Mouse (Mus musculus) kidney, embryonic 15.5 days (tissue): ENCODE measurements around the gene Cacna1c. TPM values are rescaled to one million over a fixed set of nuclear protein-coding genes. Genes with fewer than 3 reads are reported as not detected.
"Not testable (repeated sequence)": the region's sequence is repeated elsewhere in the genome, so short reads cannot be mapped to it uniquely, and the experiment has no call there.

Source experiments
- ATAC-seq: fragments of 200-750 bp; cut with Nextera tagmentation; replicated peaks from 2 replicates; pipeline ENCODE4 v1.8.0; 2017; ENCODE audit warnings: moderate TSS enrichment; ENCODE audit not compliant: low FRiP score
- H3K27ac ChIP-seq: fragments of 300-500 bp; sonication (generic); 2 replicates; pipeline ENCODE4 v1.5.1; 2015; ENCODE audit warnings: mild to moderate bottlenecking, inconsistent platforms
- H3K27me3 ChIP-seq: fragments of 300-500 bp; sonication (generic); 2 replicates; pipeline ENCODE4 v1.6.1; 2015; ENCODE audit warnings: inconsistent platforms
- H3K36me3 ChIP-seq: fragments of 300-500 bp; sonication (generic); 2 replicates; pipeline ENCODE4 v1.6.1; 2015; ENCODE audit warnings: inconsistent platforms
- H3K4me1 ChIP-seq: fragments of 300-500 bp; sonication (generic); 2 replicates; pipeline ENCODE4 v1.6.1; 2015; ENCODE audit warnings: inconsistent platforms
- H3K4me2 ChIP-seq: fragments of 300-500 bp; sonication (generic); 2 replicates; pipeline ENCODE4 v1.6.1; 2015; ENCODE audit warnings: moderate library complexity, mild to moderate bottlenecking, inconsistent platforms
- H3K4me3 ChIP-seq: fragments of 300-500 bp; sonication (generic); replicated peaks from 2 replicates; pipeline ENCODE4 v1.5.1; 2015; ENCODE audit warnings: mild to moderate bottlenecking, inconsistent platforms
- H3K9ac ChIP-seq: fragments of 300-500 bp; sonication (generic); 2 replicates; pipeline ENCODE4 v1.6.1; 2015; ENCODE audit warnings: mild to moderate bottlenecking, inconsistent platforms
- H3K9me3 ChIP-seq: fragments of 300-500 bp; sonication (generic); replicated peaks from 2 replicates; pipeline ENCODE4 v1.6.1; 2016; ENCODE audit warnings: inconsistent platforms
- WGBS: fragments of 180-500 bp; shearing (Covaris S2); methylation state at CpG from one replicate; pipeline ENCODE4 v1.1.7; 2015; ENCODE audit warnings: mixed read lengths; 5-methylcytosine and 5-hydroxymethylcytosine counted together
- polyA plus RNA-seq: library from polyadenylated mRNA; unstranded; fragments of >200 nt; fragmentation: Nextera tagmentation; extraction: Ambion mirVana; gene quantifications from 2 replicates; pipeline ENCODE4 v1.2.1, GENCODE M21; 2015

The Cacna1c gene
- polyA plus RNA-seq, 1 experiment from 2014 or later = 2.7 TPM

DNA sequence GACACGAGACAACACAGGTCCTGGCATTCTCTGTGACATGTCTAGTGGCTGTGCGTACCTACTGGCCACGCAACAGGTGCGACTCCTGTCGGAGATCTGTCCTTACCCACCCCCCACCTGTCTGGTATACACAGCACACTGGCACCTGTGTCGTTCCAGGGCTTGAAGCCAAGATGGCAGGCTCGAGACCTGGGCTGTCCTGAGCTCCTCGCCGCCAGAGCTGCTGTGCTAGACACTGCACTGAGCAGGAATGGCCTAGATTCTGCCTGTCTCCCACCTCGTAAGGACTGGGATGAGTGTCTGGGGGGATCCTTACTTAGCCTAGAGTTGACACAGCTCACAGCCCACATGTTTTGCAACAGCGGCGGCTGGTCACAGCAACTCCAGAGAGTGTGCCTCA is 29.0 kb upstream of the Cacna1c start:
- 75% methylated on average over 12 of the region's 12 CpGs for WGBS
- no peaks in the 10 kb centered on the region for H3K27me3 ChIP-seq
- no peak overlapping the region for H3K4me3 ChIP-seq
- no peaks in the 10 kb centered on the region for H3K9me3 ChIP-seq
- peaks cover 10% of the 10 kb centered on the region; the same call in 1 of the 2 replicates for H3K36me3 ChIP-seq
- no peak overlapping the region for H3K4me2 ChIP-seq
- H3K4me1 ChIP-seq = no peaks in the 10 kb centered on the region
- no peak overlapping the region for H3K27ac ChIP-seq
- ATAC-seq = no peak
- H3K9ac ChIP-seq = no peak overlapping the region

DNA sequence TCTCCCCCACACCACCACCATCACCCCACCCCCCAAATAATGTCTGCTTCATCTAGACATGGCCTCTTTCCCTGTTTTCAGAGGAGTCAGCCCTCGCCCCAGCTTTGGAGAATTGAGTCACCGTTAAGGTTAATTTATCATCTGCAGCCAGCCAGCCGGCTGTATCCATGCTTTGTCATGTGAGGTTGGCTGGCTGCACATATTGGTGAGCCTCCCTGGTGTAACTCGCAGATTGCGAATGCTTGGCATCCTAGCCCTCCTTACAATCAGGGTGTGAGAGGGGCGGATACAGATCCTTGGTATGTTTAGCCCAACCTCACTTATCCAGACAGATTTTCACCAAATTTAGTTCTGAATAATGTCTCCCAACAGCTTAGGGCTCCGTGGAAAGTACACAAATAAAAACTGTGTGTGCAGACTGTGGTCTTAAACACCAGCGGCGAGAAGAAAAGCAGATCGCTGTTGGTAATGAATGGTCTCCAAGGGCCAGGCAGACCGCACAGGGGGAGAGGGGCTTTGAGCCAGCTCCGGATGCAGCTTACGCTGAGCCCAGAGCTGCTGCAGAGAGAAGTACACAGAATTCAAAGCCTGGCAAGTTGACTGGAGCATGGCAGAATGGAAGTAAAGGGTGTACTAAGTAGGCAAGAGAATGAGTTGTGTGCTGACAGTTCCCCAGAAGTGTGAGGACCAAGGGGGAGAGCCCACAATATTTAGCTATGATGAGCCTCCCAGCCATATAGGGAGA is 28.4 kb upstream of the Cacna1c start:
- Histone ChIP-seq H3K36me3 (peaks cover 10% of the 10 kb centered on the region; the same call in 1 of the 2 replicates), H3K27ac (no peak overlapping the region), H3K27me3 (no peaks in the 10 kb centered on the region), H3K9me3 (no peaks in the 10 kb centered on the region), H3K4me2 (no peak overlapping the region), H3K4me1 (no peaks in the 10 kb centered on the region), H3K9ac (no peak overlapping the region), H3K4me3 (no peak overlapping the region)
- 66% methylated on average over 13 of the region's 13 CpGs for whole genome bisulfite sequencing
- ATAC-seq = no peak

DNA sequence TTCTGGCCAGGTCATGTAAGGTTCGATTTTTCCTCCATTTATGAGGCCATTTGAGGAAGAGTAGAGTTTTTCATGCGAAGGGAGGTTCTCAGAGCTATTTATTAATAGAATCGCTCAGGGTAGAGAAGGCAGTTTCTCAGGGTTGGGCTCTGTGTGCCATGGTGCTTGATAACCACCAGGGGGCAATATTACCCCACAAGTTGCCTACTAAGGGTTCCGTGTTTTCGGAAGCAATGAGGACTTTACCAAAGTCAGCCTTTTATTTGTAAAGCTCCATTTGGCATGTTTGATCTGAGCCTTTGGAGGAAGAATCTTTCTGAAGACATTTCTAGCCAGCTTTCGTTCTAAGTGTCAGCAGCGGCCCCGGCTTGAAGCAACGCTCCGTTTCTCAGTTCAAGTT is 24.1 kb upstream of the Cacna1c start:
- Histone ChIP-seq H3K9ac (no peak overlapping the region), H3K4me3 (no peak overlapping the region), H3K27me3 (no peaks in the 10 kb centered on the region), H3K4me1 (no peaks in the 10 kb centered on the region), H3K4me2 (no peak overlapping the region), H3K9me3 (no peaks in the 10 kb centered on the region), H3K36me3 (peaks cover 29% of the 10 kb centered on the region), H3K27ac (no peak overlapping the region)
- 0 out of 2 replicates have a peak, but pooled peaks have one; percentile 46 for ATAC-seq
- 48% methylated on average over 10 of the region's 10 CpGs for WGBS

DNA sequence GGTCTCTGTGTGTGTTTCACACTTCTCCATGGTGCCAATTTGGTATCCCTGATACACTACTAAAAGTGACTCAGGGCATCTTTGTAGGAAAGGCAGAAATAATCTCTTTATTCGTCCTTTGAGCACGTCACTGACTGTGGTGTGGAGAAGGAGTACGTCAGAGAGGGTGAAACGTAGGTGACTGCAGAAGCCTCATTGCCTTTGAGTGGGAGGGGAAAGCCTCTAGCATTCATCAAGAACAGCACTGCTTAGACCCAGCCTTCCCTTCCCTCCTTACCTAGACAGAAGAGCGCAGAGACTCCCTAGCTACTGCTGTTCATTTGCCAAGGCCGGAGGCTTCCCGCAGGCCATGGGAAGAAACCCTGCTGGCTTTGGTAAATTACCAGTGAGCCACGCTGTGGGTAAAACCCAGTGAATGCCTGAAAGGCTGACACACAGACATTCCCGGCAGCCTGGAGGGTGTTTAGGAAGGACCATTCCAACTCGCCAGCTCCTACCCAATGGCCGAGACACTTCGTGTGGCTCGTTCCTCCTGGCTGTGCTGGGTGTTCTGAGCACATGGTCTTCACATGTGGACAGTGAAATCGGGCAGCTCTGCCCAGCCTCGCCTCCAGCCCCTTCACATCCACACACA is 23.1 kb upstream of the Cacna1c start:
- H3K4me3 ChIP-seq = no peak overlapping the region
- ATAC-seq = no peak
- H3K36me3 ChIP-seq = peaks cover 37% of the 10 kb centered on the region
- H3K27me3 ChIP-seq = no peaks in the 10 kb centered on the region
- 87% methylated on average over 15 of the region's 15 CpGs for WGBS
- H3K4me2 ChIP-seq = no peak overlapping the region
- no peaks in the 10 kb centered on the region for H3K9me3 ChIP-seq
- H3K9ac ChIP-seq = no peak overlapping the region
- peaks cover 7% of the 10 kb centered on the region for H3K4me1 ChIP-seq
- H3K27ac ChIP-seq = no peak overlapping the region

DNA sequence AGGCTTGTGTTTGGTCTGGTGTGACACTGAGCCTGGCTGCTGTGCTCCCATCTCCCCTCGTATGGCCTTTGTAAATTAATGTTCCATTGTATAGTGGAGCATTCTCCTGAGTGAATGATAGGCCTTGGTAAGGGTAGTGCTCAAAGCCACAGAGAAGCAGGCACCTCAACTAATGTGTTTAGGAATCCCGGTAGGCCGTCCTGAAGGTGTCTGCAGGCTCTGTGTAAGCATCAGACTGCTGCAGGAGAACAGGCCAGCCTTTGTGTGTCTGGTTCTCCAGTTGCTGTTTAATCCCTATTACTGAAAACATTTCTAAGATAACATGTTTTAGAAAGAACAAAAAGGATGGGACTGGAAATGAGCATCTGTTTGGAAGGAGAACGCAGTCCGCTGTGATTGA is 22.4 kb upstream of the Cacna1c start:
- no peak overlapping the region for H3K4me3 ChIP-seq
- no peak overlapping the region for H3K4me2 ChIP-seq
- no peaks in the 10 kb centered on the region for H3K9me3 ChIP-seq
- peaks cover 10% of the 10 kb centered on the region for H3K4me1 ChIP-seq
- no peak overlapping the region for H3K9ac ChIP-seq
- no peak overlapping the region for H3K27ac ChIP-seq
- peaks cover 37% of the 10 kb centered on the region for H3K36me3 ChIP-seq
- no peak for ATAC-seq
- WGBS = 89% methylated on average over 5 of the region's 5 CpGs
- H3K27me3 ChIP-seq = no peaks in the 10 kb centered on the region

DNA sequence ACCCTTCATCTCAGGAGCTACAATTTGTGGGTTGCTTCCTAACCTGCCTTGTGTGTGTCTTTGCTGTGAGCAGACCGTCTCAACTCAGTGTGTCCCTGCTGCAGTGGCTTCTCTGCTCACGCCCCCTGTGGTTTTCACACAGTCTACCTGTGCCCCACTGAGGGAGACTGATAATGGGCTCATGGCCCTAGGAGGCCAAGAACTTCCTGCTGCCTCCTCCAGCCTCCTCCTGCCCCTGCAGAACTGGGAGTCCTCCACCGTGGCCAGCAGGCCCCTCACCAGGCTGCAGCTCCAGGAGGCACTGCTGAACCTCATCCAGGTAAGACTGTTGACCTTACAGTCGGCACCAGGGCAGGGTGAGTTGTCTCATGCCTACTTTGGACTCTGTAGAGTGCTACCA is 21.4 kb upstream of the Cacna1c start:
- Histone ChIP-seq H3K9me3 (no peaks in the 10 kb centered on the region), H3K27ac (no peak overlapping the region), H3K36me3 (peaks cover 44% of the 10 kb centered on the region), H3K9ac (no peak overlapping the region), H3K4me3 (no peak overlapping the region), H3K27me3 (no peaks in the 10 kb centered on the region), H3K4me2 (no peak overlapping the region), H3K4me1 (peaks cover 10% of the 10 kb centered on the region)
- 69% methylated on average over 4 of the region's 4 CpGs for WGBS
- no peak for ATAC-seq

DNA sequence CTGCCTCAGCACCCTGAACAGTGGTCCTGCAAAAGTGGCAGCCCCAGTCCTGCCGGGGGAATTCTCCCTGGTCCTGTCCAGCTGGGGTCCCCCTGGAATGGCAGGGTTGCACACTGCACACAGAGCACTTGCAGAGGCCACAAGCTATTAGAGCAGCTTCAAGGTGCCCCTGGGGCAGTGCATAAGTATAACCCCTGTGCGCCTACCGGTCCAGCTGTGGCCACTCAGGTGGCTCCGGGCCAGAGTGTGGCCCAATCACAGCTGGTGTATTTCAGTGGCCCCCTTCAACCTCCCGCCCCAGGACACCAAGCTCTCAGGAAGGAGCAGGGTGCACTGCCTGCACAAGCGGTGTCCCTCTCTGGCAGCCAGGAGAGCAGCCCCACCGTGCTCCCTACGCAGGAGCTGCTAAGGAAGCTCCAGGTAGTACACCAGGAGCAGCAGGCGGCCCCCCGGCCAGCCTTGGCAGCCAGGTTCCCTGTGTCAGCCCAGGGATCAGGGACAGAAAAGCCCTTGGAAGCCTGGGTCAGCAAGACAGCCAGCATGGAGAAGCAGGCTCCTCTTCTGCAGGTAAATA is 18.9 kb upstream of the Cacna1c start:
- no peak overlapping the region for H3K4me2 ChIP-seq
- H3K9ac ChIP-seq = no peak overlapping the region
- H3K4me1 ChIP-seq = peaks cover 10% of the 10 kb centered on the region
- no peaks in the 10 kb centered on the region for H3K9me3 ChIP-seq
- H3K27me3 ChIP-seq = no peaks in the 10 kb centered on the region
- ATAC-seq = no peak
- no peak overlapping the region for H3K27ac ChIP-seq
- peaks cover 37% of the 10 kb centered on the region for H3K36me3 ChIP-seq
- WGBS = 82% methylated on average over 10 of the region's 10 CpGs
- no peak overlapping the region for H3K4me3 ChIP-seq

DNA sequence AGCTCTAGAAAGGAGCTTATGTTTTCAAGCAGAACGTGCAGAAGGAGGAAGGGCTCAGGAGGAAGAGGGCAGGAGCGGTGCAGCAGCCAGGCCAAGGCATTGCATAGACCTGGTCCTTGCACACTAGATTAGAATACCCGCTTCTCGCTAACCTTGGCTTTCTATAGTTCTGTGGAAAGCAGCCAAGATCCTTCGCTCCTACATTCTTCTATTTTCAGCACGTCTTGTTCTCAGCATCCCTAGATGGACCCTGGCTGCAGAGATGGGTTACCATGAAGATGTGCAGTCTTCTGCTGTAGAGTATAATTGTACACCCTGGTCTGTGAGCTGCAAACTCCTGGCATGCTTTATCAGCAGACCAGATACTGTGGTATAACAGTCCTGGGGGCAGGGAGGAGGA is 18.0 kb upstream of the Cacna1c start:
- 71% methylated on average over 6 of the region's 6 CpGs for WGBS
- Histone ChIP-seq H3K9ac (no peak overlapping the region), H3K9me3 (no peaks in the 10 kb centered on the region), H3K27me3 (no peaks in the 10 kb centered on the region), H3K36me3 (peaks cover 37% of the 10 kb centered on the region), H3K4me1 (peaks cover 10% of the 10 kb centered on the region), H3K4me2 (no peak overlapping the region), H3K4me3 (no peak overlapping the region), H3K27ac (no peak overlapping the region)
- ATAC-seq = no peak

DNA sequence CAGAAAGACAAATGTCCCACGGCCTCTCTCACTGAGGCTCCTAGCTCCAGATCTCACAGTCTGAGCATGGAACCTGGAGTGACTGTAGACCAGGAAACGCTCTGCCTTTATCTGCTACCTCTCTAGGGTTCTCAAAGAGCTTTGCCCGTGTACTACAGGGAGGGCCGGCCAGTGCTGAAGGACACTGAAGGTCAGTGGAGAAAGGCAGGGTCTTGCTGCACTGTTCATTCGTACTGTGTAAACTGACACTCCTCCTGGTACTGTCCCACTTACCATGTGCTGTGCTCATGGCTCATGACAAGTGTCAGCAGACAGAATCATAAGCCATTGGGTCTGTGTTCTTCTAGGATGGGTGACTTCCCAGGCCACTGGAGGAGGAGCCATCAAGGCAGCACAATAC is 17.2 kb upstream of the Cacna1c start:
- Histone ChIP-seq H3K4me2 (no peak overlapping the region), H3K4me3 (no peak overlapping the region), H3K9ac (no peak overlapping the region), H3K27me3 (no peaks in the 10 kb centered on the region), H3K36me3 (peaks cover 33% of the 10 kb centered on the region), H3K27ac (no peak overlapping the region), H3K4me1 (peaks cover 10% of the 10 kb centered on the region), H3K9me3 (no peaks in the 10 kb centered on the region)
- ATAC-seq = no peak
- 80% methylated on average over 5 of the region's 5 CpGs for WGBS

DNA sequence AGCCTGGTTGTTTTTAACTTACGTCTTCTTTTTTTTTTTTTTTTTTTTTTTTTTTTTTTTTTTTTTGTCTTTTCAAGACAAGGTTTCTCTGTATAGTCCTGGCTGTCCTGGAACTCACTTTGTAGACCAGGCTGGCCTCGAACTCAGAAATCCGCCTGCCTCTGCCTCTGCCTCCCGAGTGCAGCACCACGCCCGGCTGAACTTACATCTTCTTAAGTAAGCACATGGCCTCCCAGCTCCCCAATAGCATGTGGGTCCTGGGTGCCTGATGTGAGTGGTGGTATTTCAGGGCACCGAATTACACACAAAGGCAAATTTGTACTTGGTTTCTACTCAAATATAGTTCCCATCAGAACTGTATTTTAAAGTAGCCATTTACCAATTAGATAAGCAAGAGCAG is 9.8 kb upstream of the Cacna1c start:
- ATAC-seq, H3K9me3 ChIP-seq, H3K9ac ChIP-seq, H3K4me3 ChIP-seq, H3K27me3 ChIP-seq, H3K4me2 ChIP-seq, H3K4me1 ChIP-seq, H3K27ac ChIP-seq: not testable (repeated sequence)
- peaks cover 26% of the 10 kb centered on the region; the same call in 1 of the 2 replicates for H3K36me3 ChIP-seq
- WGBS = 90% methylated on average over 7 of the region's 7 CpGs

DNA sequence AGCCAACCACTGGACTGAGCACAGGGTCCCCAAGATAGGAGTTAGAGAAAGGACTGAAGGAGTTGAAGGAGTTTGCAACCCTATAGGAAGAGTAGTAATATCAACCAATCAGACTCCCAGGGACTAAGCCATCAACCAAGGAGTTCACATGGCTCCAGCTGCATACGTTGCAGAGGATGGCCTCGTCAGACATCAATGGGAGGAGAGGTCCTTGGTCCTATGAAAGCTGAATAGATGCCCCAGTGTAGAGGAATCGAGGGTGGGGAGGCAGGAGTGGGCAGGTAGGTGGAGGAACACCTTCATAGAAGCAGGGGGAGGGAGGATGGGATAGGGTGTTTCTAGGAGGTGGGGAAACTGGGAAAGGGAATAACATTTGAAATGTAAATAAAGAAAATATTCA is 8.7 kb upstream of the Cacna1c start:
- no peaks in the 10 kb centered on the region for H3K27me3 ChIP-seq
- peaks cover 26% of the 10 kb centered on the region; the same call in 1 of the 2 replicates for H3K36me3 ChIP-seq
- H3K9me3 ChIP-seq = no peaks in the 10 kb centered on the region
- H3K4me3 ChIP-seq = no peak overlapping the region
- H3K4me2 ChIP-seq = no peak overlapping the region
- 80% methylated on average over 3 of the region's 3 CpGs for WGBS
- H3K27ac ChIP-seq = no peak overlapping the region
- H3K9ac ChIP-seq = no peak overlapping the region
- H3K4me1 ChIP-seq = no peaks in the 10 kb centered on the region
- ATAC-seq = no peak

DNA sequence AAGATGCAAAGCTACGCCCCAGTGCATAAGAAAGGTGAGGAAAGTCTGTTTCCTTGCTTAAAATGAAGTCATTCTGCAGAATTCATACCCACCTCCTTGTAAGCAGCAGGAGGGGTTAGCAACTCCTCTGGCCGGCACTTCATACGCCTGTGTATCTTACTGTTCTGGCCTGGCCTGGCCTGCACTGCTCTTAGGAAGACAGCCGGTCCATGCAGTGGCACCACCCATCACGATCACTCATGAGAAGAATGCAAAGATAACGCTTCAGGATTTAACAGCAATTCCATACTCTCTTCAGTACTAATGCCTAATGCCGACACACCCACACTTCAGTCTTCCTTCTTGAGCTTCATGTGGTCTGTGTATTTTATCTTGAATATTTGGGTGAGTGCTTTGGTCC is 8.1 kb upstream of the Cacna1c start:
- H3K27me3 ChIP-seq = no peaks in the 10 kb centered on the region
- H3K27ac ChIP-seq = no peak overlapping the region
- H3K4me1 ChIP-seq = no peaks in the 10 kb centered on the region
- WGBS = 91% methylated on average over 7 of the region's 7 CpGs
- no peak overlapping the region for H3K9ac ChIP-seq
- H3K36me3 ChIP-seq = peaks cover 26% of the 10 kb centered on the region; the same call in 1 of the 2 replicates
- H3K4me2 ChIP-seq = no peak overlapping the region
- no peak for ATAC-seq
- H3K4me3 ChIP-seq = no peak overlapping the region
- no peaks in the 10 kb centered on the region for H3K9me3 ChIP-seq
